Mouse (Mus musculus) heart, adult 9 months (tissue): ENCODE results near the gene Defb20.
"Not testable (repeated sequence)": the region's sequence is repeated elsewhere in the genome, so short reads cannot be mapped to it uniquely, and the experiment has no call there.

Experiments used
- DNase-seq, 2 experiments: peaks; one replicate each; pipeline ENCODE4 v3.0.0; 2022; ENCODE audit warnings: low spot score in 2 of 2

The Defb20 gene

DNA sequence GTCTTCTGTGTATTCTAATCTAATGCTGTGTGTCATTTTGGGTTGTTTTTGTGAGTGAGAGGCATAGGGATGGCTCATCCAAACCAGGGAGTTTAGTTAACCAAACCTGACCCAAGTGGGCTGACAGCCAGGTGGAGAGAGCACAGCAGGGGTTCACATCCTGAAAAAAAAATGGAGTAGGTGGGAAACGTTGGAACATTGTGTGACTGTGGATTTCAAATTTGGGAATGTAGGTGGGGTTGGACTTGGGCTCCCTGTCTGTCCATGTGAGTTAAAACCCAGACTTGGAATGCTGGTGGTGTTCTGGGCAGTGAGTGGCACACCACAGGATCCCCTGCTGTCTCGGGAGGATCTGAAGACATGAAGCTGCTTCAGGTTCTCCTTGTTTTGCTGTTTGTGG is at the start of gene Defb20:
Defb20 (plus strand) TSS at position 301 of the 400 bp plus-strand sequence.
- DNase-seq: no peak

DNA sequence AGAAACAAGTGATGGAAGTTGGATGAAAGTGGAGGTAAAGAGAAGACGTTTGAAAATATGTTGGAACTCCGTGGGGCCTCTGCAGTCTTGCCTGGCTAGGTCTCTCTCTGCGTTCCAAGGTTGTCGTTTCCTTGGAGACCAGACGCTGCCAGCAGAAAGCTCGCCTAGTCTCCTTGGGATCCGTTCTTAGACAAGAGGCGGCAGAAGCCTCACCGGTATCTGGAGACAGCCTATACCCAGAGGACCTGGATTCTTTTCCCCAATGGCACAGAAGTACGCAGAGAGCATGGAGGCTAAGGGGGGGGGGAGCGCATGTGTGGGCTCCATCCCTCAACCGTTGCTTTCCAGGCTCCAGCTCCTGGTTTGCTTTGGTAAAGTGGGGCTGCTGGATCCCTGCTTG is 49.4 kb upstream of the Defb20 start:
- no peak for DNase-seq

DNA sequence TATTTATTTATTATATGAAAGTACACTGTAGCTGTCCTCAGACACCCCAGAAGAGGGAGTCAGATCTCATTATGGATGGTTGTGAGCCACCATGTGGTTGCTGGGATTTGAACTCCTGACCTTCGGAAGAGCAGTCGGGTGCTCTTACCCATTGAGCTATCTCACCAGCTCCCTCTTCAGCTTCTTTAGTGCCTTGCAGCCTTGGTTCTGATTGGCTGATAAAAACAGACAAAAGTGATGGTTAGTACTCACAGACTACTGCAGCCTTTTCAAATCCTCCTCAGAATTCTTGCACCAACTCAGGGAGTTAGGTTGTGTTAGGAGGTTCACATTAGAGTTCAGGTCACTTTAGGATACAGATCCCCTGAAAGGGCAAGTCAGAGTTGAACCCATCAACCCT is 48.4 kb upstream of the Defb20 start:
- DNase-seq: not testable (repeated sequence)

DNA sequence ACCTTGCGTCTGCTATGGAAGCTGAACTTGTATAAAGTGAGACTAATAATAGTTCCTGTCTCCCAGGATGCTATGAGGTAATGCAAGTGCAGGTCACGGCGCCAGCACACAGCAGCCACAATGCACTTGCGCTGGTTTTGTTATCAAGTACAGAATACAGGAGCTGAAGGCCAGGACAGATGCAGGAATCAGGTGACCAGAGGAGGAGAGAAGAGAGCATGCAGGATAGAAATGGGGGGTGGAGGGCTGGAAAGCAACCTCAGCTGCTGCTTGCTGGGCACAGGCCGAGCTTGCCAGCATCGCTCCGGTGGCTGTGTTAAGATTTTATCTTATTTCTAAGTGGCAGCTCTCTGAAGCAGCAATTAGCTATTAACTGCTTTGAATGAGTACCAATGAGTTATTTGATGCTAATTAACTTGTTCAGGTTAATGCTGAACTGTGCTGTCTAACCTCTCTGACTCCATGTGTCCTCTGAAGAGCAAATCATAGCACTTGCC is 40.4 kb upstream of the Defb20 start:
- peak; percentile 40 to 59 for DNase-seq

DNA sequence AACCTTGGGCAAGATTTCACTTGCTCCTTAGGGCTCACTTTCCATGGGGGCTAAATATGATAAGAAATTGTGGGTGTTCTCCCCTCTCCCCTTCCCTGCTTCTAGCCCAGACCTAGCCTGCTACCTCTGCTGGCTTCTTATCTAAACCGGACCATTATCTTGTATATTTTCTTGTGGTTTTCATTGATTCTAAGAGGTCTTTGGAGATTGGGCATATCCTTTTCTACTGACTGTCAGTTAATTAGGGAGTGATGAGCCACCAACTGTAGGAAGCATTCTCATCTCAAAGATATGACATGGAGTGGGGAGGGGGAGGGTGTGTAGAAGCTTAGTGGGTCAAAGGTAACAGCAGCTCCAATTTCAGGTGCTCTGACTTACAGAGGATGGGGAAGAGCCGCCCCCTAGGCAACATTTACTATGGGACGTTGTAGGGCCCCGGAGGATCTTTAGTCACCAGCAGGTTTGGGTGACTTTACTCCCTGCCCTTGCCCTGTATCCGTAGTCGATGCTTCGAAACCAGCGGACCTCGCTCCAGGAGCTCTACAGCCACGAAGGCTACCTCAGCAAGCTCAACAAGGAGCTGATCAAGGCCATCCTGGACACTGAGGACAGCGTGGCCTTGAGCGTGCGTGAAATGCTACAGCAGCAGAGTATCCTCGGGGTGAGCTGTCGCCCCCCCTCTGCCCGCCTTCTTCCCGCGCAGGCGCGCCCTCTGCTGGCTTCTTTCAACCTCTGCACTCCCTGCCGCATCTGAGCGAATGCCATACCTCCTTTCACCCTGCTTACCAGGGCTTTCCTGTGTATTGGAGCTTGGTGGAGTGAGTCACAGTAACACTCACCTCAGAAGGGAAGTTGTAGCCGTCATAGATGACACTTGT is 39.6 kb upstream of the Defb20 start:
- DNase-seq: peak; percentile 59 to 73

DNA sequence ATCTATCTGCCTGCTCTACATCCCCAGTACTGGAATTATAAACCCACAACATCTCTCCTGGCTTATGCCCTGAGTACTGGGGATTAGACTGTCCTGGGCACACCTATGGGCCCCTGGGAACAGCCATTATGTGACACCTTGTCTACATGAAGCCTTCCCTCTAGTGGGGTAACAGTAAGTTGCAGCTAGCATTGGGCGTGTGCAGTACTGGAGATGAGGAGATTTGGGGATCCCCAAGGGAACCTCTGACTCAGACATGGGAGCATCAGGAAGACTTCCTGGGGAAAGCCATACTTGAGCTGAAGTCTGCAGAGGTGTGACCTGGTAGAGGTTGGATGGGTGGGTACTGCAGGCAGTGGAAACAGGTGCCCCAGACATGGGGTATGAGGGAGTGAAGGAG is 37.9 kb upstream of the Defb20 start:
- DNase-seq: no peak

DNA sequence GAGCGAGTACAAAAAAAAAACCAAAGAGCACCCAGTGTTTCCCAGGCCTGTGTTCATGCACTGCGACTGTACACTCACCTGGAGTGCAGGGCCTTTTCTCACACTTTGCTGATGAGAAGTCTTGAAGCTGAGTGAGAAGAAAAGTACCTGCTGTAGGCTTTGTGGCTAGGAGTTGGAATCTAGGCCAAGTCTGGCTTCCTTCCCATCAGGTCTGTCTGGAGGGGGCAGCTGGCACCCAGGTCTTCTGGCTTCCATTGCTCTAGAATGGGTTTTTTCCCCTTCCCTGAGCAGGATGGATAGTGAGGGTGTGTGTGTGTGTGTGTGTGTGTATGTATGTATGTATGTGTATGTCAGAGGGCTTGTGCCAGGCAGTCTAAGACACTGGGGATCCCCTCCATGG is 37.0 kb upstream of the Defb20 start:
- DNase-seq: no peak

DNA sequence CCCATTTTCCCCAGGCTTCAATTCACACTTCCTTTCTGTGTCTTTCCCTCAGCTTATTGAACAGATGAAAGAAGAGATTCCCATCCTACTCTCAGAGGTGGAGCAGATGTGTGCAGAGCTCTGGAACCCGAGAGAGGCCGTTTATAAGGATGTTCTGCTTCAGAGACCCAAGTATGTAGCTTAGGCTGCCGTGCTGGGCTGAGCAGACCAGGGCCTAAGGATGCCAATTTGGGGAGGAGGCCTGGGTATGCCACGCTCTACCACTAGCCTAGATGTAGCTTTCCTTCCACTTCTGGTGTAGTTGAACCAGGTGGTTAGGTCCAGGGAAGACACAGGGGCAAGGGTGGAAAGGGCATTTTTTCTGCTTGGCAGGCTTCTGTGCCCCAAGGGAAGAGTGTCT is 34.5 kb upstream of the Defb20 start:
- DNase-seq: no peak

DNA sequence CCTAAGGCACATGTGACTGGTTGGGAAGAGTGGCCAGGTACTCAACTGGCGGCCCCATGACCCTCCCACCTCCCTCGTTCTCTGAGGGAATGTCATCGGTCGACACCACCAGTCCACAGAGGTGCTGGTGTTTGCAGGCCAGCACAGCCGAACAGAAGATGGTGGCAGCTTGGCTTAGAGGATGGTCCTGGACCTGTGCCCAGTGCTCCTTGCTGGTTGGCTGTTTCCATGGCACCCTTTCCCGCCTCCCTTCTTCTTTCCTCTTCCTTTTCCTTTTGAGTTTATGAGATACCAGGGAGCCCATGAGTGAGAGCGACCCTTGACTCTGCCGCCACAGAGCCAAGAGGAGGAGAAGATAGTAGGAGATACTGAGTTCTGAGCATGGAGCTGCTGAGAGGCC is 33.6 kb upstream of the Defb20 start:
- no peak for DNase-seq

DNA sequence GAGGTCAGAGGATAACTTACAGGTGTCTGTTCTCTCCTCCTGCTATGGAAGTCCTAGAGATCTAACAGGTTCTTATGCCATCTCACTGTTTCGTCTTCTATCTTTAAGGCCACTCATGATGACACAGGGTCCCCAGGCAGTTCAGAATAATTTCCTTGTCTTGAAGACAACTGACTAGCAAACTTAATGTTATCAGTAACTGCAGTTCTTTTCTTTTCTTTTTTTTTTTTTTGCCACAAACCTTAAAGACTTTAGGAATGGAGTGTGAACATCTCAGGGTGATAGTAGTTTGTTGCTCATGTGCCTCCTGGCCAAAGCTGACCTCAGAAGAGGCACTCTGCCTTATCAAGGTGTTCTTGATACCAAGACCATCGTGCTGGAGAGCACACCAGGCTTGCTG is 30.2 kb upstream of the Defb20 start:
- DNase-seq: no peak

DNA sequence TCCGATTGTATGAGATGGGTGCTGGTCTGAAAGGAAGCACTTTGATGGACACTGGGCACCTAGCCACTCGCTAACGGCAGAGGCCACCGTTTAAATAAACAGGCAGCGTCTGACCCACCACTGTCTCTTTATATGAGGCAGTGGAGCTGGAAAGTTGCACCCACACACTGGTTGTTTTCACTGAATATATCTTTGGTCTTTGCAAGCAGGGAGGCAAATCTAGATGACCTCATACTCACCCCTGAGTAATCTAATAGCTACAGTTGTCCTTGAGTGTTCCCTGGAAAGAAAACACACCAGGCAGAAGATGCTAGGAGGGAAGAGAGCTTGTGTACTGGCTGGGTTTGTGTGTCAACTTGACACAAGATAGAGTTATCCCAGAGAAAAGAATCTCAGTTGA is 29.4 kb upstream of the Defb20 start:
- DNase-seq: no peak

DNA sequence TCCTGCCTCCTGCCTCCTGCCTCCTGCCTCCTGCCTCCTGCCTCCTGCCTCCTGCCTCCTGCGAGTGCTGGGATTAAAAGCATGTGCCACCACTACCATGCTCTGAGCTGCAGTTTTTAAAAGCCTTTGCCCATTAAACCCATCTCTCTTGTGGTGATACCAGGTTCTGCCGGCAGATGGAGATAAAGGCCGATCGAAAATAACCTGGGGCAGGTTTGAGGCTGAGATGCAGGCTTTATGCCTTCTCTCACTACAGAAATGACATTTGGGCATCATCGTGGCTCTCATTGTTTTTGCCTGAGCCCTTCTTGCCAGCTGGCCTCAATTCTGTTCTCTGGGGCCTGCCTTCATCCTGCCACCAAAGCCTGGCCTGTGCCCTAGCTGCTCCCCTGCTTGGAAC is 26.6 kb upstream of the Defb20 start:
- no peak for DNase-seq

DNA sequence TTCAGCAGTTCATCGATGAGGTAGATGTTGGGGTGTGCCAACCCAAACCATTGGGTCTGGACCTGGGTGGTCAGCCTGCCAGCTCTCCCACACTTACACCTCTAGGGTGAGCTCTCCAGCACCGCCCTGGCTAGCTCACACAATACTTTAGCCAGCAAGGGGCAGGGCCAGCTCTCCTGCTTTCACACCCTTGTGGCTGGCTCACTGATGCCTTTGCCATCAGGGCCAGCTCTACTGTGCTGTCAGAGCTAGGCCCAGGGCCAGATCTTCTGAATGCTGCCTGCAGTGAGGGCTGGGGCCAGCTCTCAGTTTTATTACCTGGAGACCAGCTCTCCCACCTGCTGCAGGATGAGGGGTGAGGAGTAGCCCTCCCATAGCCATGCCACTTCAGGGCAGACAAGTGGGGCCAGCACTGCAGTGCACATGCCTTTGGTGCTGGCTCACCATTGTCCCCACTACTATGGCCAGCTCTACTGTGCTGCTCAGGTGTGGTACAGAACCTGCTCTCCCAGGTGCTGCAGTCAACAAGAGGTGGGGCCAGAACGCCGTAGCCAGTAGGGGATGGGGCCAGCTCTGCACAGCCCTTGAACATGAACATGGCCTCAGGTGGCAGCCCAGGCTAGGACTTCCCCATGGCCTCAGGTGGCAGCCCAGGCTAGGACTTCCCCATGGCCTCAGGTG is 24.6 kb upstream of the Defb20 start:
- peak; percentile 23 to 35 for DNase-seq

DNA sequence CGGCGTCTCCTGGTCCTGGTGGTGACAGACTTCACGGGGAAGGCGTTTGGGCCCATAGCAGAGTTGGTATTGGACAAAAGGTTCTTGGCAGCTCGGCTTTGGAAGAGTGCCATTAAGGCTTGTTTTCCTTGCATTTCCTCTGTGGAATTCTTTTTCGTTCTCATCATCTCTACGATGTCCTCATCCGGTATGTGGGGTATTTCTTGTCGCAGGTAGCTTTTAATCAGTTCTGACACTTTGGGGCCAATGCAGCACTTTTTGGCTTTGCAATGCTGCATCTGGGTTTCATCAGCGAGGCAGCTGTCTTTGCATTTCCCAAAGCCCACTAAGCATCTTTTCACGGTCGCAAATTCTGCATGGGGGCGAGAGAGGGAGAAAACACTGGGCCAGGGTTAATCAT is 17.6 kb upstream of the Defb20 start:
- DNase-seq: no peak

DNA sequence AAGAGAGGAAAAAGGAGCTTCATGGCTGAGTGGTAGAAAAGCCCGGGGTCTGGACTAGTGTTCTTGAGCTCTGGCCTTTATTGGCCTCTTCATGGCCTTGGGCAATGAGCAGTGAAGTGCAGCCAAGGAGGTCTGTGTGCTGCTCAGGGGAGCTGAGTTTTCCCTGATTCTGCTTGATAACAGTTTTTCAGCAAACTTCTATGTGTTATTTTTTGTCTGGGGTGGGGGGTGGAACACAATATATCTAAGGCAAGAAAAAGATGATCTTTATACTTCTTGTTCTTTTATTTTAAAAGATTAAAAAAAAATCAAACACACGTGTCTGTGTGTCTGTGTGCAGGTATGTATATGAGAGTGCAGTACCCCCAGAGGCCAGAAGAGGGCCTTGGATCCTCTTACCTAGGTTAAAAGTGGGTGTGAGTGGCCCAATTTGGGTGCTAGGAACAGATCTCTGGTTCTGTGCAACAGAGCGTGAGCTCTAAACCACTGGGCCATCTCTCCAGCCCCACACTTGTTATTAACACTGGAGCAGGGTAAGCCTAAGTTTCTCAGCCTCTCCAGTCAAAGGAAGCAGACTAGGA is 12.2 kb upstream of the Defb20 start, which contains the start of gene Defb23:
Defb23 (minus strand) TSS at position 51 of the 581 bp plus-strand sequence.
- no peak for DNase-seq

DNA sequence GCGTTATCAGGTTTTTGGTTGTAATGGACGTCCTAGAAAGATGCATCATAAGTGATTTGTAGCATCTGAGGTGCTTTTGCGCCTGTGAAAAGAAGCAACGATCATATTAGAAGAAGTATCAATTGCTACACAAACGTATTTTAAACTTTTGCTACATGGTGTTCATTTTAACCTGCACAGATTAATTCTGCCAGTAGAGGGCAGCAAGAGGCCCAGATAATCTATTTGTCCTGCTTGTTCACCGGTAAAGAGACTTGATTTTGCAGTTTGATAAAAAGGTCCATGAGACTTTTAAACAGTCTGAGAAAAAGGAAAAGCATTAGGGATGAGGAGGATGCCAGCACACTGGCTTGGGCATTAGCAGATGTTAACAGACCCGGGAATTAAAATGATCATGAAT is 5.9 kb upstream of the Defb20 start:
- DNase-seq: peak in 1 of 2 experiments; percentile 7

DNA sequence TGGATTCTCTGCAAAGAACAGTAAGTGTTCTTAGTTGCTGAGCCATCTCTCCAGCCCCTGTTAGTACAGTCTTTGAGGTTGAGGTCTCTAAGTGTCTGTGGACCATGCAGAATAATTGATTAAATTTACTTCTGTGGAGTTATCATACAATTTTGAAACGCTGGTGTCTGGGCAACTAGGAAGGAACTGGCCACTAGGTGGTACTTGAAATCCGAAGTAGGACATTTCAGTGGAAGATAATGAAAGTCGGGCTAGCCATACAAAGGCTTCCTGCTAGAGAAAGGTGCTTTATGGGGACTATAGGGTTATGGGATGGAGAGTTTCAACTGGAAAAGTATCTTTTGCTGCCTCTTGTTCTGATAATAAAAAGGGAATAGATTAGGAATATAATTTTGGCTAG is 4.4 kb upstream of the Defb20 start:
- DNase-seq: no peak

DNA sequence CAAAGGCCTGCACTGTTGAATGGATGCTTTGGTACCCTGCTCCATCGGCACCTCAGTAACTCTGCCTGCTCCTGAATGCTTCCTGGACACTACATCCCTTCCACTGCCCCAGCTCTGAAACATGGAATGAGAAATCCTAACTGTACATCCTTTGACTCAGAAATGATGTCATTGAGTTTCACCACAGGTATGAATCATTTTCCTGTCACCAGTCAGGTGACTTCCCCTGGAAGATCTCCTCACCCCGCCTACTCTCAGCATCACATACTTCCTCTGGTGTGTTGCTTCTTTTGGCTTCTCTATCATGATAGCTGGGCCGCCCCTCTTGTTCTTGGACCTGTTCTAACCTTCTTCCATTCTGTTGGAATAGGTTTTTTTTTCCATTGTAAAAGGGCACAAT is 4.0 kb downstream of the Defb20 start:
- no peak for DNase-seq

DNA sequence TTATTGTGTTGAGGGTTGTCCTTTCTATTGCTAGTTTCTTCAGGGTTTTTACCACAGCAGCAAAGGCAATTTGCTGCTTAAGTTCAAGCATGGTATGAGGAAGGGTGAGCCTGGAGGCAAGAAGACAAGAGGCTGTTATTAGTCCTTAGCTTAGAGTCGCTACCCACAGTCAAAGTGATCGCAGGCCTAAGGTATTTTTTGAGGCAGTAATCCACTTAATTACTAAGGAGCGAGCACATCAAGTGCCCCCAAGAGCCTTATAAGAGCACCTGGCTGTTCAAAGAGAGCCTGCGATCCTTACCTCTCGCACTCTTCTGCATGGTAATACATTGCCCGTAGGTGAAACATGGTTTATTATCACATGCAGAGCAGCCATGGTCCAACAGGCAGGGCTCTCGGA is 4.9 kb downstream of the Defb20 start:
- DNase-seq: no peak

DNA sequence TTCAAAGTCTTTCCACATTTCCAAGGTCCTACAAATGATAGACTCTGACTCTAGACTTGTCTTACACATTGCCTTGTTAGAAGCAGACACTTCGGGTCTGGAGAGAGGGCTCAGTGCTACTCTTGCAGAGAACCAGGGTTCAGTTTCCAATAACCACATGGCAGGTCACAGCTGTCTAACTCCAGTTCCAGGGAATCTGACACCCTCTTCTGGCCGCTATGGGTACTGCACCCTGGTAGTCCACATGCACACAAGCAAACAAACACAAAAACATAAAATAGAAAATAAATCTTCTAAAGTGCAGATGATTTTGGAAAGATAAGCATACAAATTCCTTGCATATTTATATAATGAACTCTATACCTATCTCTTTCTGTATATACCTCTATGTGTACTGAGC is 10.2 kb downstream of the Defb20 start:
- DNase-seq: no peak

DNA sequence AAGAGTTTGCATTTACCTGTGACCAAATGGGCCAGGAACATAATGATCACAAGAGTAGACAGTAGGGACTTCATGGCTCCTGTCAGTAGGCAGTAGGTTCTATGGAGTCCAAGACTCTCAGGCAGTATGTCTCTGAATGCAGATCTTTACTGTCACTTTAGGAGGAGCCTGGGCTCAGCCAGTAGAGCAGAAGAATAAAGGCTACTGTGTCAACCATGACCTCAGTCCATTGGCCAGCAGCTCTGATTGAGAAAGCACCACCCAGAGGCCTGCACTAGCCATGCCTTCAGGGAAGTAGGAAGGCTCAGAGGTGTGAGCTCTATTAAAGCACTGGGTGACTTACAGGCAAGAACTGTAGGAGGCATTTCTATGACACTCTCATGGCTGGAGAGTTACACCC is 13.2 kb downstream of the Defb20 start, which contains the start of gene Defb22:
Defb22 (minus strand) TSS at position 101 of the 400 bp plus-strand sequence.
- no peak for DNase-seq

DNA sequence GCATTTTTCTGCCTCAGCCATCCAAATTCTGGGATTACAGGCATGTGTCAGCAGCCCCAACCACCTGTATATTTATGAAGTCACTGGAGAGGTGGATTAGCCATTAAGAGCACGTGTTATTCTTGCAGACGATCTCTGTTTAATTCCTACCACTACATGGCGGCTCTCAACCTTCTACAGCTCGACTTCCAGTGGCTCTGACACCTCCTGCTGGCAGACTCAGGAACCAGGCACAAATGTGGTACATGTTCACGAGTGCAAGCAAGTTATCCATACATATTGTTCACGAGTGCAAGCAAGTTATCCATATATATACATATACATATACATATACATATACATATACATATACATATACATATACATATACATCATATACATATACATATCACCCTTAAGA is 16.3 kb downstream of the Defb20 start:
- no peak for DNase-seq

DNA sequence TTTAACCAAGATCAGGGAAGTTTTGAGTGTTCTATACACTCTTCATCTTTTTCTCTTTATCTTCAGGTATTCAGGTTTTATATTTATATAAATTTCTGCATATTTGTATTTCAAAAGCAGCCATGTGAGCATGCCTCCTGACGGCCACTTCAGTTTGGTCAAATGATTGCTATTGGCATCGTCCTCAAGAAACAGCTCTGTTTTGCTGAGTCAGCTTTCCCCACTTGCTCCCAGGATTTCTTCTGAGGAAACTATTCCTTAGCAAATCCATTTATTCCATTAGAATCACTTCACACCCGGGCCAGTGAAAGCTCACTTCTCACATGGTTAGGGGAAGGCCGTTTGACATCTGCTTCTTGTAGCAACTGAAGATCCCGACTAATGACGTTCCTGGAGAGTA is 21.2 kb downstream of the Defb20 start:
- DNase-seq: no peak
